Mouse (Mus musculus) heart, embryonic 10.5 days (tissue): Measurements from ENCODE around the gene Nol11. TPM values are rescaled to one million over a fixed set of nuclear protein-coding genes. Genes with fewer than 3 reads are reported as not detected.
"Not testable (repeated sequence)": the region's sequence is repeated elsewhere in the genome, so short reads cannot be mapped to it uniquely, and the experiment has no call there.

Experiments used
- DNase-seq: peaks from one replicate; pipeline ENCODE4 v3.0.0-alpha.2; 2017; ENCODE audit warnings: low spot score
- H3K27ac ChIP-seq: fragments of 300-500 bp; sonication (generic); 2 replicates; pipeline ENCODE4 v1.5.1; 2016; ENCODE audit warnings: mild to moderate bottlenecking
- H3K27me3 ChIP-seq: fragments of 300-500 bp; sonication (generic); 2 replicates; pipeline ENCODE4 v1.6.1; 2016; ENCODE audit warnings: mild to moderate bottlenecking; ENCODE audit not compliant: poor library complexity, insufficient read depth, severe bottlenecking
- H3K36me3 ChIP-seq: fragments of 300-500 bp; sonication (generic); 2 replicates; pipeline ENCODE4 v1.6.1; 2016; ENCODE audit warnings: mild to moderate bottlenecking, moderate library complexity
- H3K4me1 ChIP-seq: fragments of 300-500 bp; sonication (generic); 2 replicates; pipeline ENCODE4 v1.6.1; 2016; ENCODE audit warnings: mild to moderate bottlenecking
- H3K4me3 ChIP-seq: fragments of 300-500 bp; sonication (generic); 2 replicates; pipeline ENCODE4 v1.5.1; 2016; ENCODE audit warnings: mild to moderate bottlenecking, moderate library complexity
- H3K9me3 ChIP-seq: fragments of 300-500 bp; sonication (generic); 2 replicates; pipeline ENCODE4 v1.6.1; 2016; ENCODE audit warnings: mild to moderate bottlenecking, moderate library complexity
- WGBS: fragments of 180-500 bp; shearing (Covaris S2); methylation state at CpG from one replicate; pipeline ENCODE4 v1.1.7; 2016; 5-methylcytosine and 5-hydroxymethylcytosine counted together
- polyA plus RNA-seq: library from polyadenylated mRNA; unstranded; fragments of >200 nt; fragmentation: Nextera tagmentation; extraction: Ambion mirVana; gene quantifications from 2 replicates; pipeline ENCODE4 v1.2.1, GENCODE M21; 2016

Nol11 gene
- polyA plus RNA-seq, 1 experiment from 2014 or later, result 63.0 TPM

GRCm38 (mm10) chr11:107126716-107127115 is 62.5 kb downstream of the Nol11 start:
- H3K36me3 ChIP-seq, H3K27me3 ChIP-seq, H3K9me3 ChIP-seq, H3K4me3 ChIP-seq, H3K27ac ChIP-seq, DNase-seq: not testable (repeated sequence)
- H3K4me1 ChIP-seq, result peaks cover 25% of the 10 kb centered on the region
- WGBS, result 81% methylated on average over 2 of the region's 2 CpGs

DNA sequence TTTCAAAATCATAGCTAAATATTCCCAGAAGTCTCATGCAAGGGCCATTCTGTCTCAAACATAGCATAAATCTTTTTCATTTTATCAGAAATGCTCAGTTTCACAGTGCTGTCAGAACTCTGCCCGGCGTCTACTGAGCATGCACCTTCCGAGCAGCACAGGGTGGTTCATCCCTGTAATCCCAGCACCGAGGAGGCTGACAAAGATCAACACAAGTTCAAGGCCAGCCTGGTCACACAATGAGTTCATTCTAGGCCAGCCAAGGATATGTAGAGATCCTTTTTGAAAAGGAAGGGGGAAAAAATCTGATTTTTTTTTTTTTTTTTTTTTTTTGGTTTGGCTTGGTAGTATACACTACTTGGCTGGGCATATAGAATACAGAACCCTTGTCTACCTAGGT is 64.2 kb downstream of the Nol11 start:
- WGBS, result 77% methylated on average over 4 of the region's 4 CpGs
- Histone ChIP-seq H3K4me1 (peaks cover 24% of the 10 kb centered on the region), H3K36me3 (peaks cover 9% of the 10 kb centered on the region; the same call in 1 of the 2 replicates), H3K9me3 (no peaks in the 10 kb centered on the region), H3K27ac (no peak overlapping the region), H3K27me3 (no peaks in the 10 kb centered on the region), H3K4me3 (0 out of 2 replicates have a peak overlapping the region, but pooled peaks have one; percentile 12)
- DNase-seq, result no peak

GRCm38 (mm10) chr11:107124327-107124731 is 64.9 kb downstream of the Nol11 start:
- DNase-seq, result peak; percentile 79
- Histone ChIP-seq H3K4me3 (peak overlapping the region; percentile 12), H3K27me3 (no peaks in the 10 kb centered on the region), H3K27ac (peak overlapping the region; percentile 17; the same call in 1 of the 2 replicates), H3K36me3 (peaks cover 9% of the 10 kb centered on the region; the same call in 1 of the 2 replicates), H3K4me1 (peaks cover 18% of the 10 kb centered on the region), H3K9me3 (no peaks in the 10 kb centered on the region)
- 29% methylated on average over 7 of the region's 7 CpGs for WGBS

DNA sequence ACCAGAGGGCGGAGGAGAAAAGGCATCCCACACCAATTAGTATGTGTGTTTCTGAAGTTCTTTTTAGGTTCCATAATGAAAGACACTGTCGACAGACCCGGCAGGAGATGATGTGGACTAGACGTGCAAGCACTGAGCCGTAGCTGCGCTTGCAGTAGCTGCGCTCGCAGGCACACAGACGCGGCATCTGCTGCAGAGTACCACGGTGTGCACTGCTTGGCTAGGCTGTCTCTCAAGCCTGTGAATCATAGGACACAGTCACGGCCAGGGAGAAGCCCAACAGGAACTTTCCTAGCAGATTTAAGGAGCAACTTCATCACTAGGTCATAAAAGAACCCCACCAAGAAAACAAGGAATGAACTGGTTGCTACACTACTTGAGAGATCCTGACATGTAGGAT is 71.4 kb downstream of the Nol11 start:
- H3K4me3 ChIP-seq, result no peak overlapping the region
- H3K9me3 ChIP-seq, result no peaks in the 10 kb centered on the region
- WGBS, result 80% methylated on average over 12 of the region's 12 CpGs
- H3K36me3 ChIP-seq, result peaks cover 6% of the 10 kb centered on the region; the same call in 1 of the 2 replicates
- H3K4me1 ChIP-seq, result peaks cover 33% of the 10 kb centered on the region
- no peak for DNase-seq
- H3K27ac ChIP-seq, result no peak overlapping the region
- H3K27me3 ChIP-seq, result no peaks in the 10 kb centered on the region

Other genes with a start within 250 kb of the Nol11 start
- 431 and 488 TPM in 2 replicates for gene Kpna2, start 189.8 kb downstream of the Nol11 start, polyA plus RNA-seq
- gene 1810010H24Rik, start 163.7 kb downstream of the Nol11 start, polyA plus RNA-seq, result 1.7 and 2.0 TPM in 2 replicates
- 19.1 and 25.5 TPM in 2 replicates for gene Bptf, start 57.3 kb downstream of the Nol11 start, polyA plus RNA-seq